Mouse (Mus musculus) spleen, postnatal 36 days (tissue): Measurements from ENCODE around the gene Vcp.

ENCODE experiments used
- DNase-seq, 2 experiments: peaks; one replicate each; pipeline ENCODE4 v3.0.0; 2022; ENCODE audit warnings: low spot score in 2 of 2, mixed read lengths in 1 of 2

Vcp gene

DNA sequence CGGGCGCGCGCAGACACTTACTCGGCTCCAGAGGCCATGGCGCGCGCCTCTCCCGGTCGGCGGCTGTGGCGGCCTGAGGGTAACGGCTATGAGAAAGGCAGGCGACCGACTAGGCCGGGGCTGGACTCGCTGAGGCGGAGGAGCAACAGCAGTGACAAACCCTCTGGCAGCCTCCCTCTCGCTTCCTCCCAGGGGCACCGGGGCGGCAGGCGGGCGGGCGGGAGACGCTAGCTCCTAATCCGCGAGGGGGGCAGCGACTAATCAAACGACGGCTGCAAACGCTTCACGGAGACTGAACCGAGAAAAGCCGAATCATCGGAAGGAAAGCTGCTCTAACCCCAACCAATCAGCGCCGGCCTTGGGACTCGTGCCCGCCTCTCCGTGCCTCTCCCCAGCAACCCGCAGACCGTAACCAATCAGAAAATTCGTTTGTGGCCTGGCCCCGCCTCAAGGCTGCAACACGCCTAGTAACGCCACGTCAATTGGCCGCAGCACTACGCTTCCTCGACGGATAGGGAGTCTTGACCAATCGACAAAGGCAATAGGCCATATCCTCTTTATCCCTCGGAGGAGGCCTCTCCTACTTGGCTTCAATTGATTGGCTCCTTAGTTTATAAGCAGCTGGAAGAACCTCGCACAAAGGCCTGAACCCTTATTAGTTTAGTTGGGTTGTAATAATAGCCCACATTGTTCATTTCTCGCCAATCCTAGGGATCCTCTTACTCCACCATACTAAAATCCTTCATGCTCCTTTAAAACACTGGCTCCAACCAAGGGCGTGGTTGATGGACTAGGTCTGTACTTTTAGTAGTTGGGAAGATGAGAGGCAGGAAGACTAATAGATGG is at the start of gene Vcp:
Gene Vcp, minus strand, starts transcription at position 367 of the 846 bp plus-strand sequence.
- DNase-seq = peak; percentile 99

- DNase-seq = peak; percentile 74 to 85
Measured at GRCm38 (mm10) chr4:43047231-43047630, 46.9 kb upstream of the Vcp start.

DNA sequence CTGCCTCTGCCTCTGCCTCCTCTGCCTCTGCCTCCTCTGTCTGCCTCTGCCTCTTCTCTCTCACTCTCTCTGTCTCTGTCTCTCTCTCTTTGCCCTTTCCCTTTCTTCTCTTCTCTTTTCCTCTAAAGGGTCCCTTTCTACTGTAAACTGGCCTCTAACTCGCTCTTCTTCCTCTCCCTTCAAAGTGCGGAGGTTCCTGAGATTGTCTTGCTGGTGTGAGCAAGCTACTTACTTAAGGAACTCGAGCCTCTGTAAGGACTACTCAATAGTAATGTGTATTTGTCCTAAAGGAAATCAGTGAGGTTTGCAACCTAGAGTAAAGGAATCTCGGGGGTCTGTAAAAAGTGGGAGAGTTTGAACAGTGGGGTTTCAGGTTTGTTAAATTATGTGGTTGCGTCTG is 46.3 kb upstream of the Vcp start:
- DNase-seq = no peak

- DNase-seq = peak; percentile 89 to 95
Measured at GRCm38 (mm10) chr4:43045659-43046302, 45.5 kb upstream of the Vcp start, which contains the start of gene Fam214b. Gene Fam214b, minus strand, starts transcription at chr4:43046220.

- no peak for DNase-seq
Measured at GRCm38 (mm10) chr4:43045285-43045658, 45.0 kb upstream of the Vcp start.

GRCm38 (mm10) chr4:43044673-43045072 is 44.4 kb upstream of the Vcp start:
- peak; percentile 59 to 64 for DNase-seq

DNA sequence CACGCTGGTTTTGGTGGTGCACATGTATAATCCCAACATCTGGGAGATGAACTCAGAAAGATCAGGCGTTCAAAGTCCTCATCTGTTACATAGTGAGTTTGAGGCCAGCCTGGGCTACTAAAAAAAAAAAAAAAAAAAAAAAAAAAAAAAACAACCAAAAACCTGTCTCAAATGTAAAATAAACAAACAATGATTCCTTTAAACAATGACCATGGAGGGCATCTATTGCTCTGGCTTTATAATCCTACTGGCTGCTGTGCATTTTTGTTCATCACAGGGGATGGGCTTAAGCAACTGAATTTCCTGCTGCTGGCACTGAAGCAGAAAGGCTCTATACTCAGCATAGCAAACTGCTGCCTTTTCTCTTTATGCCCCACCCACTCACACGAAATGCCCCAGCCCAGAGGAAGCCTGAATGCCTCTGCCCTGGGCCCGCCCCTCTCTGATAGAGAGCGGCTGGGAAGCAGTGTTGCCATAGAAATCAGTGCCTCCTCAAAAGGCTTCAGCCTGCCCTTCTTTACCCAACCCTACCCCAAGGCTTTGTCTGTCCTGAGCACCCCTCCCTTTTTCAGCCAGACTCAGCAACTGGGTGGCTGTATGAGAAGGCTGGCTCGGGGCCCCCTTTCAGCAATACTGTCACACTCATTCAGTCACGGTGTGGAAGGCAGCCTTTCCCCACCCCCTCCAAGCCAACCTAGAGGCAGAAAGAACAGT is 43.5 kb upstream of the Vcp start:
- DNase-seq = peak; percentile 90 to 91

GRCm38 (mm10) chr4:43040881-43041547 is 40.7 kb upstream of the Vcp start:
- no peak for DNase-seq

DNA sequence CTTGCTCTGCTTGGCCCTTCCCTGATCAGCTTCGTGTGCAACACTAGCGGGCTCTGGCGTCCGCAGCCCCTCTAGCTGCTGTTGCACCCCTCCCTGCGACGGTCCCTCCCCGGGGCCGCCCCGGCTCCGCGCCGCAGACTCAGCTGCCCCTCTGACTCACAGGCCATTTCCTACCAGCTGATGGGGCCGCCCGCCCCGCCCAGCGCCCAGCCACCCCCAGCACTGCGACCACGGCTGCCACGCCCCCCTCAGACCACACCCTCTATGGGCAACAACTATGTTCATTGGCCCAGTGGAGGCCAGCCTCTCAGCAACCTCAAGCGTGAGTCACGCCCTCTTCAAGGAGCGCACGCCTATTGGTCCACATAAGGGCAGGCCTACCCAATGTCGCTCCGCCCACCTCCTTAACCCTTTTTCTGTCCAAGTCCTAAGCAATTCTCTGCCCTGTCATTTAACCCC is 39.8 kb upstream of the Vcp start:
- peak; percentile 97 to 98 for DNase-seq

- no peak for DNase-seq
Measured at GRCm38 (mm10) chr4:43039609-43040008, 39.3 kb upstream of the Vcp start.

- peak in 1 of 2 experiments; percentile 56 for DNase-seq
Measured at GRCm38 (mm10) chr4:43038567-43039495, 38.5 kb upstream of the Vcp start.

DNA sequence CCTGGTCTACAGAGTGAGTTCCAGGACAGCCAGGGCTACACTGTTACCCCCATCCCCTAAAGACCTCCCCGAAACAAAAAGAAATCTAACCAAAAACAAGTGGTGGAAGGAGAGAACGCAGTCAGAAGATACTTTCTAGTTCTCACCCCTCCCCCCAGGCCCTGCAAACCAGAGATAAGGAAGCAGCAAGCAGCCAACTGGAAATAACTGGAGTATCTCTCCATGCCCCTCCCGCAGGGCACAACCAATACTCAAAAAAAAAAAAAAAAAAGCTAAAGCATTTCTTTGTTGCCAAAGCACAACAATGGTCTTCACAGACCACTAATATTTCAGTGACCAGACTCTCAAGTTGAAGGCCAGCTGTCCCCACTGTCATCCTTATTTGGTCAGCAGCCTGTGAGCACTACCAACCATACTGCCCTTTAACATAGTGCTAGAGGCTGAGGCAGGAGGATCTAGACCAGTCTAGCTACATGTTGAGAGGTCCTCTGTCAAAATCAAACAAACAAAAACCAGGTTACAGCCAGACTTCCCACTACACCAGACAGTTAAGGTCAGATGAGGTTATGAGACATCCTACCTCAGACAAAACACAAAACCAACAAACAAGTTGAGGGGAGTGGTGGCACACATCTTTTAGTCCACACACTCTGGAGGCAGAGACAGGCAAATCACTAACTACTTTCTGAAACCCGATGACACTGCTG is 37.7 kb upstream of the Vcp start:
- peak; percentile 61 to 81 for DNase-seq

DNA sequence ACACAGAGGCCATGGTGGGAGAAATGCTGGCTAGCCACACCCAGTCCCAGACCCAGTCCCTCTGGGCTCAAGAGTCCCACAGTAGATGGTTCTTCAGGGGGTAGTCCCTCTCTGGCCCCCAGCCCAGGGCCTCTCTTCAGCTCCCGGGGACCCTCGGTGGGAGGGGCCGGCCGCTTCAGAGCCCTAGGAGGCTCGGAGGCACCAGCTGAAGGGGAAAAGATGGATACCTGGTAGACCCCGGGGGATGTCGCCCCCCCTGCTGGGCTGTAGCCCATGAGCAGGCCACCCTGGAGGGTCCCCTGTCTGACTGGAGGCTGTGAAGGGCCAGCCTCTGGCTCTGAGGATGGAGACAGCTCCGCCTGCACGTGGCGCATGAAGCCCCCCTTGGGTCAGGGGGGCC is 36.0 kb upstream of the Vcp start:
- no peak for DNase-seq

DNA sequence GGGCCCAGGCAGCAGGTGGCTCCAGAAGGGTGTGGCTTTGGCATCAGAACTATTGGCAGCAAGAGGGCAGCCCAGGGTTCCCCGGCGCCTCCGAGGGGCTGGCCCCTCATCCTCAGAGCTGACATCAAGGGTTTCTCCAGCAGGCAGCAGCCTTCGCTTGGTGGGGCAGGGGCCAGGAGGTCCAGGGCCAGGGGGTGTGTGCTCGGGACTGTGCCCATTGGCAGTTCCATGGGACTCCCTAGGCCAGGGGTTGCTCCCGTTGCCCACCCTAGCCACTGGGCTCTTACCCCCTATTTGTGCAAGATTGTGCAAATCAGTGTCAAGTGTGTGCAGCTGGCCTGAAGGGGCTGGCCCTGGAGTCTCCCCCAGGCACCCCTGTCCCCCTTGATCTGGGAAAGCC is 35.5 kb upstream of the Vcp start:
- DNase-seq = no peak

GRCm38 (mm10) chr4:43033481-43033880 is 33.2 kb upstream of the Vcp start:
- DNase-seq = no peak

DNA sequence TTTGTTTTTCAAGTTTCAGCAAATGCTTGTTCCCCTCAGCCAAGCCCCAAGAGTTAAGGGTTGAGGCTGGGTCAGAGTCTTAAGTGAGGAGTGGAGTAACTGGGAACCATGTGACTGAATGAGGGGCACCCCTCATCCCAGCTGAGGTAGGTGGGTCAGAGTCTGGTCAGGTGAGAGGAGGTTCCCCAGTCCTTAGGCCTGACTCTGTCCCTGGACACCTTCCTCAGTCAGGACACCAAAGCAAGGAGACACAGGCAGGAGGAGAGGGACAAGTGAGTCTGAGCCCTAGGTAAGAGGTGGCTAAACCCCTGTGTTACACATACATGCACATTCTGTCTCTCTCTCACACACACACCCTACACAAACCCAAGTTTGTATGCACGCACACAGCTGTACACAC is 32.2 kb upstream of the Vcp start:
- DNase-seq = no peak

- peak; percentile 90 to 93 for DNase-seq
Measured at GRCm38 (mm10) chr4:43031237-43031995, 31.1 kb upstream of the Vcp start, which contains the start of gene Stoml2. Gene Stoml2, minus strand, starts transcription at chr4:43031710.

DNA sequence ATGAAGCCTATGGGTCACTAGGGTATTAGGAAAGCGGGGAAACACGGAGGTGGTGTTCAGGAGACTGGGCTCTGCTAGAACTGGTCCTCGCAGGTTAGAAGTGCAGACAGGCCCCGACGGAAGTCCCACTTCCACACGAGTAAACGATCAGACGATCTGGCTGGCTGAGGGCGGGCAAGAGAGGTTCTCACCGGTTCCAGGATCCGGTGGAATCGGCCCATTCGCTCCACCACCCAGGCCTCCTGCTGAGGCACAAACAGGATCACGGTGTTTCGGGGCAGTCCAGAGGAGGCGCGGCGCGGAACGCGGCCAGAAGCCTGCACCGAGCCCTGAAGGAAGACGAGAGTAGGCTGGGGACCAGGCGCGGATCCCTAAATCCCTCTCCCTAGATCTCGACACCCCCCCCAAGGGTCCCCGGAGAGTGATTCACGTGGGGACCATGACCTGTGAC is 30.5 kb upstream of the Vcp start:
- DNase-seq = no peak

DNA sequence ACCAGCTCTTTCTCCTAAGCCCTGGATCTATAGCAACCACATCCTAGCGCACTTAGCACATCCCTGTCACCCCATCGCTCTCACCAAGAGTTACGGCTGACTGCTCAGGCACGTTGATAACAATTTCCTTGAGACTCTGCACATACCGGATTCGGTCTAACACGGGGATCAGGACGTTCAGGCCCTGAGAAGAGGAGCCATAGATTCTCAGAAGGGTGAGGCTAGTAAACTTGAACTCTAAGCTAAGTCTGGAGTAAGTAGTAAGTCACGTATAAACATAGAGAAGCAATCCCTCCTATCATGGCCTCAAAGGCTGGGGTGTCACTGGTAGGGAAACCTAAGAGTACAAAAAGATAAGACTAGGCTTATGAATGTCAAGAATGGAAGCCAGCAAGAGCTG is 30.0 kb upstream of the Vcp start:
- DNase-seq = no peak
